Mouse (Mus musculus): ENCODE measurements at regions not wholly inside any gene's neighbourhood (a gene's known extent, or its start where the extent isn't known, plus 50 kb on each side); places are given as distances from the start of the nearest gene placed in this dataset.

- H3K4me3 ChIP-seq (ENCODE audit: insufficient read depth, low read length), result no peak overlapping the region
Measured at GRCm38 (mm10) chr13:84565644-84566532, 343.8 kb downstream of the Tmem161b start.

GRCm38 (mm10) chr13:84566533-84566832 lies 344.4 kb downstream of the Tmem161b start:
- Histone ChIP-seq H3K27ac (ENCODE audit: insufficient read depth, low read length) (no peak overlapping the region), H3K4me1 (ENCODE audit: control insufficient read depth, insufficient read depth, low read length) (no peaks in the 10 kb centered on the region; the same call in 1 of the 2 replicates), H3K4me3 (ENCODE audit: insufficient read depth, low read length) (no peak overlapping the region)
- no peak for TF ChIP-seq CTCF (IDR thresholded peaks at IDR 0.05; ENCODE audit: extremely low read depth, insufficient read depth, low read length)
- no peak for TF ChIP-seq POLR2A (IDR thresholded peaks at IDR 0.05; ENCODE audit: extremely low read depth, insufficient read depth, low read length)

More at GRCm38 (mm10) chr13:84565644-84566532, 343.8 kb downstream of the Tmem161b start:
- H3K4me1 ChIP-seq (ENCODE audit: control insufficient read depth, insufficient read depth, low read length), result no peaks in the 10 kb centered on the region; the same call in 1 of the 2 replicates
- TF ChIP-seq CTCF (IDR thresholded peaks at IDR 0.05; ENCODE audit: extremely low read depth, insufficient read depth, low read length), result no peak
- no peak for TF ChIP-seq POLR2A (IDR thresholded peaks at IDR 0.05; ENCODE audit: extremely low read depth, insufficient read depth, low read length)
- H3K27ac ChIP-seq (ENCODE audit: insufficient read depth, low read length), result no peak overlapping the region

- TF ChIP-seq CTCF (IDR thresholded peaks at IDR 0.05; ENCODE audit: extremely low read depth, insufficient read depth, low read length) (no peak), POLR2A (IDR thresholded peaks at IDR 0.05; ENCODE audit: extremely low read depth, insufficient read depth, low read length) (no peak)
- no peak overlapping the region for H3K27ac ChIP-seq (ENCODE audit: insufficient read depth, low read length)
- H3K4me3 ChIP-seq (ENCODE audit: insufficient read depth, low read length), result no peak overlapping the region
- no peaks in the 10 kb centered on the region; the same call in 1 of the 2 replicates for H3K4me1 ChIP-seq (ENCODE audit: control insufficient read depth, insufficient read depth, low read length)
Measured at GRCm38 (mm10) chr13:84569371-84569770, 347.3 kb downstream of the Tmem161b start.

- H3K27ac ChIP-seq (ENCODE audit: insufficient read depth, low read length), result no peak overlapping the region
- TF ChIP-seq CTCF (IDR thresholded peaks at IDR 0.05; ENCODE audit: extremely low read depth, insufficient read depth, low read length), result no peak
- no peak for TF ChIP-seq POLR2A (IDR thresholded peaks at IDR 0.05; ENCODE audit: extremely low read depth, insufficient read depth, low read length)
Measured at GRCm38 (mm10) chr13:84570206-84570605, 348.1 kb downstream of the Tmem161b start.

GRCm38 (mm10) chr13:84570984-84571844 lies 349.1 kb downstream of the Tmem161b start:
- TF ChIP-seq CTCF (IDR thresholded peaks at IDR 0.05; ENCODE audit: extremely low read depth, insufficient read depth, low read length) (no peak), POLR2A (IDR thresholded peaks at IDR 0.05; ENCODE audit: extremely low read depth, insufficient read depth, low read length) (no peak)
- Histone ChIP-seq H3K27ac (ENCODE audit: insufficient read depth, low read length) (no peak overlapping the region), H3K4me1 (ENCODE audit: control insufficient read depth, insufficient read depth, low read length) (no peaks in the 10 kb centered on the region; the same call in 1 of the 2 replicates), H3K4me3 (ENCODE audit: insufficient read depth, low read length) (no peak overlapping the region)

More at GRCm38 (mm10) chr13:84570206-84570605, 348.1 kb downstream of the Tmem161b start:
- Histone ChIP-seq H3K4me1 (ENCODE audit: control insufficient read depth, insufficient read depth, low read length) (no peaks in the 10 kb centered on the region; the same call in 1 of the 2 replicates), H3K4me3 (ENCODE audit: insufficient read depth, low read length) (no peak overlapping the region)

GRCm38 (mm10) chr13:84571845-84572193 lies 349.7 kb downstream of the Tmem161b start:
- Histone ChIP-seq H3K27ac (ENCODE audit: insufficient read depth, low read length) (no peak overlapping the region), H3K4me3 (ENCODE audit: insufficient read depth, low read length) (no peak overlapping the region), H3K4me1 (ENCODE audit: control insufficient read depth, insufficient read depth, low read length) (no peaks in the 10 kb centered on the region)
- TF ChIP-seq POLR2A (IDR thresholded peaks at IDR 0.05; ENCODE audit: extremely low read depth, insufficient read depth, low read length) (no peak), CTCF (IDR thresholded peaks at IDR 0.05; ENCODE audit: extremely low read depth, insufficient read depth, low read length) (no peak)

GRCm38 (mm10) chr13:84572231-84572630 lies 350.1 kb downstream of the Tmem161b start:
- Histone ChIP-seq H3K27ac (ENCODE audit: insufficient read depth, low read length) (no peak overlapping the region), H3K4me3 (ENCODE audit: insufficient read depth, low read length) (no peak overlapping the region), H3K4me1 (ENCODE audit: control insufficient read depth, insufficient read depth, low read length) (no peaks in the 10 kb centered on the region)
- no peak for TF ChIP-seq CTCF (IDR thresholded peaks at IDR 0.05; ENCODE audit: extremely low read depth, insufficient read depth, low read length)
- TF ChIP-seq POLR2A (IDR thresholded peaks at IDR 0.05; ENCODE audit: extremely low read depth, insufficient read depth, low read length), result no peak

- H3K27ac ChIP-seq (ENCODE audit: insufficient read depth, low read length), result no peak overlapping the region
- no peak for TF ChIP-seq POLR2A (IDR thresholded peaks at IDR 0.05; ENCODE audit: extremely low read depth, insufficient read depth, low read length)
- no peak for TF ChIP-seq CTCF (IDR thresholded peaks at IDR 0.05; ENCODE audit: extremely low read depth, insufficient read depth, low read length)
- H3K4me1 ChIP-seq (ENCODE audit: control insufficient read depth, insufficient read depth, low read length), result no peaks in the 10 kb centered on the region
- H3K4me3 ChIP-seq (ENCODE audit: insufficient read depth, low read length), result no peak overlapping the region
Measured at GRCm38 (mm10) chr13:84596585-84597142, 374.6 kb downstream of the Tmem161b start.

- H3K4me3 ChIP-seq (ENCODE audit: insufficient read depth, low read length), result no peak overlapping the region
- no peak for TF ChIP-seq POLR2A (IDR thresholded peaks at IDR 0.05; ENCODE audit: extremely low read depth, insufficient read depth, low read length)
- no peak overlapping the region for H3K27ac ChIP-seq (ENCODE audit: insufficient read depth, low read length)
- H3K4me1 ChIP-seq (ENCODE audit: control insufficient read depth, insufficient read depth, low read length), result no peaks in the 10 kb centered on the region
Measured at GRCm38 (mm10) chr13:84602612-84603011, 380.5 kb downstream of the Tmem161b start.
